Mouse (Mus musculus) spleen, adult 2 months (tissue): ENCODE data around the gene Trub2.

Source experiments
- CTCF ChIP-seq: fragments of 200-500 bp; IDR thresholded peaks from 2 replicates; pipeline ENCODE4 v1.5.1; 2011; ENCODE audit warnings: mild to moderate bottlenecking, inconsistent platforms; ENCODE audit not compliant: insufficient read depth, insufficient read length, insufficient replicate concordance; ENCODE audit errors: extremely low read depth
- POLR2A ChIP-seq: fragments of 200-500 bp; IDR thresholded peaks from 2 replicates; pipeline ENCODE4 v1.6.1; 2011; ENCODE audit warnings: low read depth, low read length, inconsistent platforms

DNA sequence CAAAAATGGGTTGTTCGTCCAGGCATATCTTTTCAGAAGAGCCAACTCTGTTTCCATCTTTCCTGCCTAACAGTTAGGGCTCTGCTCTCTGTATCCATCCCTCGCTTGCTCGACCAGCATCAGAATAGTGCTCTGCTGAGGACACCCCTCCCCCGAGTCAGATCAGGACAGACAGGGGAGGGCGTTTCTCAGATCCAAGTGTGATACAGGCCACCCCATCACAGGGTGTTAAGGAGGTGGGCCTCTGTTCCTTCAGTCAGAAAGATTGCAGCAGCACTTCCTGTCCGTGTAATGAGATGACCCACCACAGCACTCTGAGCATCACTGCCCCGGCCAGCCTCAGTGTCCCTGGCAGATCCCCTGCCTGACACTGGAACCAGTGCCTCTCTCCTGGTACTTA lies 72.2 kb downstream of the Trub2 start:
- TF ChIP-seq POLR2A (no peak), CTCF (no peak)
